Mouse (Mus musculus) olfactory bulb, adult 2 months (tissue): ENCODE results near the gene Per2.

Source experiments
- CTCF ChIP-seq: fragments of 200-500 bp; IDR thresholded peaks from 2 replicates; pipeline ENCODE4 v1.5.1; 2012; ENCODE audit warnings: low read depth, mild to moderate bottlenecking, low read length, moderate library complexity; ENCODE audit not compliant: insufficient read depth
- POLR2A ChIP-seq: fragments of 200-500 bp; IDR thresholded peaks from 2 replicates; pipeline ENCODE4 v1.6.1; 2012; ENCODE audit warnings: mild to moderate bottlenecking, low read depth, low read length, moderate library complexity; ENCODE audit not compliant: insufficient read depth

GRCm38 (mm10) chr1:91435606-91436130 is 23.5 kb downstream of the Per2 start:
- TF ChIP-seq POLR2A (no peak), CTCF (no peak)
